ENCODE assay signal across 18 mouse cellular contexts in the genomic region with DNA sequence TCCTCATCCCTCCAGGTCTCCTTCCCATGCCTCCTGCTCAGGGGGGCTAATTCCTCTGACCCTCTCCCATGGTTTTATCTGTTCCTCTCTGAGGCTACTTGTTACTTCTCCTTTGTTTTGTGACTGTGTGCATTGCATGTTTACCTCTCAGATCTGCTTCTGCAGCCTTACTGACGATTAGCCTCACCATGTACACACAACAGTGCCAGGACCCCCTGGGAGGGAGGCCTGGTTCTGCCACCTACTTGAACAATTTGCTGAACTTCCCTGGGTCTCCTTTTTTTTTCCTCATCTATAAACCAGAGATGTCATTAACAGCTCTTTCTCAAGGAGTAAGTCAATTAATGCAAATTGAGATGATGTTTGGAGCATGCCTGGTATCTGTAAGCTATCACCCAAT. TPM values are rescaled to one million over a fixed set of nuclear protein-coding genes. Genes with fewer than 3 reads are reported as not detected.
DNase-seq lines count a peak whose midpoint lies in the region; ATAC-seq and TF ChIP-seq lines count a peak whose summit lies in the region.
"Had no signal": no experiment of that assay in that cellular context is flagged by ENCODE, and none has a peak within 500 bp of the region (broad histone marks: within the 10 kb centered on the region; RNA-seq: fewer than 3 reads in every experiment).

No protein-coding gene starts in this region.

- no peak overlapping the region for H3K27ac ChIP-seq in cerebellum, adult 2 months (ENCODE audit: insufficient read depth, low read length)
- peak overlapping the region; percentile 99 for H3K27ac ChIP-seq in layer of hippocampus, adult 2 months
- no peak overlapping the region for H3K27ac ChIP-seq in midbrain, embryonic 11.5 days (ENCODE audit: low read depth, low read length)
- H3K27ac ChIP-seq in midbrain, postnatal 0 days (ENCODE audit: low read depth, low read length): no peak overlapping the region
- H3K27ac ChIP-seq in forebrain, embryonic 12.5 days: no peak overlapping the region
- H3K27ac ChIP-seq: embryonic facial prominence, embryonic 12.5 days; hindbrain, embryonic 13.5 days; hindbrain, postnatal 0 days had no signal

- 11% methylated on average over 1 of the region's 1 CpGs for WGBS in cerebellum, adult 2 months
- WGBS in midbrain, embryonic 11.5 days: 63% methylated on average over 1 of the region's 1 CpGs
- 48% methylated on average over 1 of the region's 1 CpGs for WGBS in midbrain, postnatal 0 days
- 32% methylated on average over 1 of the region's 1 CpGs for WGBS in forebrain, embryonic 12.5 days

- no peaks in the 10 kb centered on the region for H3K9me3 ChIP-seq in midbrain, embryonic 11.5 days (ENCODE audit: control insufficient read depth, low read length)
- no peaks in the 10 kb centered on the region for H3K9me3 ChIP-seq in midbrain, postnatal 0 days (ENCODE audit: low read length)
- H3K9me3 ChIP-seq in forebrain, embryonic 12.5 days: no peaks in the 10 kb centered on the region
- H3K9me3 ChIP-seq: embryonic facial prominence, embryonic 12.5 days; heart, embryonic 12.5 days; hindbrain, embryonic 13.5 days had no signal

- no peak for ATAC-seq in midbrain, embryonic 11.5 days (ENCODE audit: low FRiP score)
- ATAC-seq in midbrain, postnatal 0 days (ENCODE audit: low FRiP score): no peak
- ATAC-seq in forebrain, embryonic 12.5 days (ENCODE audit: low FRiP score): no peak
- ATAC-seq: forebrain, embryonic 16.5 days; hindbrain, postnatal 0 days had no signal

- H3K4me1 ChIP-seq in cerebellum, adult 2 months (ENCODE audit: control insufficient read depth, insufficient read depth, low read length): peaks cover 58% of the 10 kb centered on the region
- peaks cover 10% of the 10 kb centered on the region for H3K4me1 ChIP-seq in midbrain, embryonic 11.5 days (ENCODE audit: control insufficient read depth, insufficient read depth, low read length)
- H3K4me1 ChIP-seq in midbrain, postnatal 0 days (ENCODE audit: insufficient read depth, low read length): peaks cover 23% of the 10 kb centered on the region
- peaks cover 29% of the 10 kb centered on the region for H3K4me1 ChIP-seq in forebrain, embryonic 12.5 days

- H3K36me3 ChIP-seq in midbrain, embryonic 11.5 days (ENCODE audit: control insufficient read depth, insufficient read depth, low read length): no peaks in the 10 kb centered on the region
- H3K36me3 ChIP-seq in midbrain, postnatal 0 days (ENCODE audit: insufficient read depth, low read length): no peaks in the 10 kb centered on the region
- no peaks in the 10 kb centered on the region for H3K36me3 ChIP-seq in forebrain, embryonic 12.5 days (replicated peaks)
- H3K36me3 ChIP-seq: embryonic facial prominence, embryonic 12.5 days; heart, embryonic 12.5 days; hindbrain, embryonic 13.5 days had no signal

- H3K27me3 ChIP-seq in cerebellum, adult 2 months (ENCODE audit: control insufficient read depth, insufficient read depth, low read length): no peaks in the 10 kb centered on the region
- no peaks in the 10 kb centered on the region for H3K27me3 ChIP-seq in midbrain, embryonic 11.5 days (ENCODE audit: control insufficient read depth, insufficient read depth, low read length)
- no peaks in the 10 kb centered on the region for H3K27me3 ChIP-seq in midbrain, postnatal 0 days (ENCODE audit: insufficient read depth, low read length)
- H3K27me3 ChIP-seq in forebrain, embryonic 12.5 days: no peaks in the 10 kb centered on the region
- H3K27me3 ChIP-seq: embryonic facial prominence, embryonic 12.5 days; heart, embryonic 12.5 days had no signal

- no peak overlapping the region for H3K4me2 ChIP-seq in midbrain, embryonic 11.5 days
- no peak overlapping the region for H3K4me2 ChIP-seq in midbrain, postnatal 0 days (ENCODE audit: low read depth, low read length, poor library complexity, severe bottlenecking)
- no peak overlapping the region for H3K4me2 ChIP-seq in forebrain, embryonic 12.5 days
- H3K4me2 ChIP-seq: embryonic facial prominence, embryonic 12.5 days; heart, embryonic 12.5 days; hindbrain, embryonic 13.5 days had no signal

- DNase-seq in cerebellum, adult 2 months: no peak
- DNase-seq in cerebellum, postnatal 14 days: no peak
- no peak for DNase-seq in layer of hippocampus, adult 2 months (ENCODE audit: low spot score in 2 of 2)
- DNase-seq in layer of hippocampus, adult 11-12 months (ENCODE audit: low spot score): no peak
- DNase-seq in midbrain, embryonic 11.5 days (ENCODE audit: low spot score, missing footprints): peak; percentile 17
- DNase-seq in midbrain, postnatal 0 days (ENCODE audit: low spot score): no peak
- DNase-seq: adrenal gland, postnatal 10 days; cerebellum, adult 9-10 months; gastrocnemius, postnatal 14 days; heart, adult 2 months; heart, postnatal 10 days had no signal

- H3K4me3 ChIP-seq in cerebellum, adult 2 months (replicated peaks; ENCODE audit: insufficient read depth, low read depth, low read length): peak overlapping the region; percentile 20
- H3K4me3 ChIP-seq in layer of hippocampus, adult 2 months: peak overlapping the region; percentile 30; the same call in 1 of the 2 replicates
- no peak overlapping the region for H3K4me3 ChIP-seq in midbrain, embryonic 11.5 days (ENCODE audit: low read depth, low read length)
- H3K4me3 ChIP-seq in midbrain, postnatal 0 days (ENCODE audit: low read depth, low read length): no peak overlapping the region
- H3K4me3 ChIP-seq in forebrain, embryonic 12.5 days (replicated peaks): no peak overlapping the region
- H3K4me3 ChIP-seq: embryonic facial prominence, embryonic 12.5 days; heart, adult 2 months; heart, embryonic 12.5 days; hindbrain, embryonic 13.5 days had no signal

- TF ChIP-seq POLR2A in cerebellum, adult 2 months (IDR thresholded peaks at IDR 0.05; ENCODE audit: borderline replicate concordance, insufficient read depth, low read length): no peak

- H3K9ac ChIP-seq in midbrain, embryonic 11.5 days (ENCODE audit: low read length): no peak overlapping the region
- H3K9ac ChIP-seq in midbrain, postnatal 0 days (replicated peaks; ENCODE audit: low read length, poor library complexity, severe bottlenecking): no peak overlapping the region
- H3K9ac ChIP-seq in forebrain, embryonic 12.5 days: no peak overlapping the region
- H3K9ac ChIP-seq: embryonic facial prominence, embryonic 12.5 days; hindbrain, embryonic 13.5 days had no signal

- TF ChIP-seq CTCF in cerebellum, adult 2 months (IDR thresholded peaks at IDR 0.05; ENCODE audit: borderline replicate concordance, insufficient read depth, low read depth, low read length): no peak
- TF ChIP-seq CTCF in layer of hippocampus, adult 2 months (conservative IDR thresholded peaks at IDR 0.05): no peak
- TF ChIP-seq CTCF in midbrain, postnatal 0 days (IDR thresholded peaks at IDR 0.05): no peak

RNA-seq across cellular contexts. Expression of a gene that starts 4.9 kb away (rescaled TPM):
- 235 and 254 TPM in 2 replicates for polyA plus RNA-seq in cerebellum, adult 2 months (2012; rRNA removed)
- total RNA-seq in layer of hippocampus, adult 2 months (2021): 100 to 1,000 TPM; 279 to 289 TPM
- 16.0 and 17.9 TPM in 2 replicates for polyA plus RNA-seq in midbrain, embryonic 11.5 days (2014; fragmentation: Nextera tagmentation; extraction: Ambion mirVana)
- 109 and 126 TPM in 2 replicates for total RNA-seq in midbrain, postnatal 0 days (2014; rRNA removed)
- 52.2 and 55.7 TPM in 2 replicates for polyA plus RNA-seq in midbrain, postnatal 0 days (2015; fragmentation: Nextera tagmentation; extraction: Ambion mirVana)
- polyA plus RNA-seq in forebrain, embryonic 12.5 days (2016; fragmentation: Nextera tagmentation; extraction: Ambion mirVana): 18.2 and 20.0 TPM in 2 replicates
- total RNA-seq: MEL had no signal

Comparison
In these comparisons a context has a peak if more than half of its experiments do, and no peak if none do; other contexts are left out.
1. H3K4me3 ChIP-seq: peak in cerebellum, adult 2 months (single experiment) and layer of hippocampus, adult 2 months (single experiment); none in midbrain, embryonic 11.5 days (single experiment), midbrain, postnatal 0 days (single experiment) and forebrain, embryonic 12.5 days (single experiment).